Mouse (Mus musculus) erythroblast, embryonic 14.5 days (primary cell): ENCODE results near the gene Lrmda.

ENCODE experiments used
- GATA1 ChIP-seq: IDR thresholded peaks from 2 replicates; pipeline ENCODE4 v1.6.1; 2012; ENCODE audit warnings: low read length, inconsistent platforms, mixed read lengths
- TAL1 ChIP-seq: IDR thresholded peaks from 3 replicates; pipeline ENCODE4 v1.6.1; 2012; ENCODE audit warnings: low read length, inconsistent platforms, mixed read lengths

DNA sequence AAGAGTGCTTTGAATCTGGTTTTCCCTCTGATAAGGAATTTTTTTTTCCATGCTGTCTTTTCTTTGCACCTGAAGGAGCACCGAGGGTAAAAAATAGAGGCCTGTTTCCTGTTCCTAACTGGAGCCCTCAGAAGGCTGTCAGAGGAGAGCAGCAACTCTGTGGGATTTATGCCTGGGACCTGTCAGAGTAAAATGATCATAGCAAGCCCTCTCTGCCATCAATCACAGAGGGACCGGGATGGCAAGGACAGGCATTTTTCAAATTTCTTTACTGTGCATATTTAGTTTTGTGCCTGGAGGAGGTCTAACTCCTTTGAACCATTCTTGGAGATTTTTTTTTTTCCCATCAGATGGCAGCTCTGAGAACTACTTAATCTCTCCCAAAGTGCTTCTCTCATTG lies 739.7 kb downstream of the Lrmda start:
- TF ChIP-seq GATA1: no peak
- TF ChIP-seq TAL1: no peak
